Mouse (Mus musculus) midbrain, embryonic 11.5 days (tissue): ENCODE measurements around the gene Krt18. TPM values are rescaled to one million over a fixed set of nuclear protein-coding genes. Genes with fewer than 3 reads are reported as not detected.

Source experiments
- ATAC-seq: fragments of 200-750 bp; cut with Nextera tagmentation; 2 replicates; pipeline ENCODE4 v1.8.0; 2017; ENCODE audit warnings: moderate TSS enrichment, moderate library complexity; ENCODE audit not compliant: low FRiP score
- DNase-seq: peaks from one replicate; pipeline ENCODE4 v3.0.0; 2015; ENCODE audit warnings: low spot score; ENCODE audit errors: missing footprints
- H3K27ac ChIP-seq: fragments of 300-500 bp; sonication (generic); 2 replicates; pipeline ENCODE4 v1.5.1; 2014; ENCODE audit warnings: low read depth, low read length
- H3K27me3 ChIP-seq: fragments of 300-500 bp; sonication (generic); 2 replicates; pipeline ENCODE4 v1.6.1; 2014; ENCODE audit warnings: mild to moderate bottlenecking, low read length, moderate library complexity, mixed read lengths; ENCODE audit not compliant: control insufficient read depth, insufficient read depth
- H3K36me3 ChIP-seq: fragments of 300-500 bp; sonication (generic); 2 replicates; pipeline ENCODE4 v1.6.1; 2014; ENCODE audit warnings: mild to moderate bottlenecking, low read length, moderate library complexity, mixed read lengths; ENCODE audit not compliant: control insufficient read depth, insufficient read depth
- H3K4me1 ChIP-seq: fragments of 300-500 bp; sonication (generic); 2 replicates; pipeline ENCODE4 v1.6.1; 2014; ENCODE audit warnings: low read length; ENCODE audit not compliant: control insufficient read depth, insufficient read depth
- H3K4me2 ChIP-seq: fragments of 300-500 bp; sonication (generic); 2 replicates; pipeline ENCODE4 v1.6.1; 2014; ENCODE audit warnings: mild to moderate bottlenecking, moderate library complexity
- H3K4me3 ChIP-seq: fragments of 300-500 bp; sonication (generic); 2 replicates; pipeline ENCODE4 v1.5.1; 2014; ENCODE audit warnings: low read depth, low read length
- H3K9ac ChIP-seq: fragments of 300-500 bp; sonication (generic); 2 replicates; pipeline ENCODE4 v1.6.1; 2014; ENCODE audit warnings: low read length
- H3K9me3 ChIP-seq: fragments of 300-500 bp; sonication (generic); 2 replicates; pipeline ENCODE4 v1.6.1; 2016; ENCODE audit warnings: low read length; ENCODE audit not compliant: control insufficient read depth
- WGBS: fragments of 180-500 bp; shearing (Covaris S2); extraction: QIAGEN DNeasy Blood & Tissue Kit; methylation state at CpG from one replicate; pipeline ENCODE4 v1.1.7; 2014; 5-methylcytosine and 5-hydroxymethylcytosine counted together
- polyA plus RNA-seq: library from polyadenylated mRNA; unstranded; fragments of >200 nt; fragmentation: Nextera tagmentation; extraction: Ambion mirVana; gene quantifications from 2 replicates; pipeline ENCODE4 v1.2.1, GENCODE M21; 2014

The Krt18 gene
- polyA plus RNA-seq, 1 experiment from 2014 or later, result 5.6 TPM

GRCm38 (mm10) chr15:102045691-102046090 is 17.7 kb downstream of the Krt18 start:
- Histone ChIP-seq H3K27ac (no peak overlapping the region), H3K4me1 (no peaks in the 10 kb centered on the region), H3K4me2 (no peak overlapping the region), H3K27me3 (no peaks in the 10 kb centered on the region), H3K9me3 (no peaks in the 10 kb centered on the region), H3K36me3 (no peaks in the 10 kb centered on the region), H3K9ac (no peak overlapping the region), H3K4me3 (no peak overlapping the region)
- WGBS, result 87% methylated on average over 10 of the region's 10 CpGs
- ATAC-seq (no peak), DNase-seq (no peak)

GRCm38 (mm10) chr15:102048006-102048405 is 20.0 kb downstream of the Krt18 start:
- Histone ChIP-seq H3K36me3 (no peaks in the 10 kb centered on the region), H3K27ac (no peak overlapping the region), H3K9me3 (no peaks in the 10 kb centered on the region), H3K4me2 (no peak overlapping the region), H3K9ac (no peak overlapping the region), H3K4me1 (peaks cover 5% of the 10 kb centered on the region; the same call in 1 of the 2 replicates), H3K4me3 (no peak overlapping the region), H3K27me3 (no peaks in the 10 kb centered on the region)
- 87% methylated on average over 6 of the region's 6 CpGs for WGBS
- ATAC-seq, result no peak
- DNase-seq, result no peak

- no peaks in the 10 kb centered on the region for H3K36me3 ChIP-seq
- no peak overlapping the region for H3K4me3 ChIP-seq
- peaks cover 5% of the 10 kb centered on the region; the same call in 1 of the 2 replicates for H3K4me1 ChIP-seq
- no peak overlapping the region for H3K9ac ChIP-seq
- H3K27ac ChIP-seq, result no peak overlapping the region
- no peaks in the 10 kb centered on the region for H3K9me3 ChIP-seq
- ATAC-seq (no peak), DNase-seq (no peak)
- H3K27me3 ChIP-seq, result no peaks in the 10 kb centered on the region
- H3K4me2 ChIP-seq, result no peak overlapping the region
Observed at GRCm38 (mm10) chr15:102049871-102050270, 21.9 kb downstream of the Krt18 start.

- WGBS, result under 1% methylated on average over 25 of the region's 33 CpGs
- no peak overlapping the region for H3K27ac ChIP-seq
Observed at GRCm38 (mm10) chr15:102051920-102052683, 24.1 kb downstream of the Krt18 start.

GRCm38 (mm10) chr15:102056495-102057174 is 28.7 kb downstream of the Krt18 start:
- 86% methylated on average over 15 of the region's 15 CpGs for WGBS
- H3K9me3 ChIP-seq, result no peaks in the 10 kb centered on the region
- no peaks in the 10 kb centered on the region for H3K36me3 ChIP-seq
- no peaks in the 10 kb centered on the region for H3K27me3 ChIP-seq
- H3K4me1 ChIP-seq, result peaks cover 3% of the 10 kb centered on the region; the same call in 1 of the 2 replicates
- no peak overlapping the region for H3K4me2 ChIP-seq
- H3K9ac ChIP-seq, result no peak overlapping the region
- ATAC-seq (no peak), DNase-seq (no peak)
- H3K27ac ChIP-seq, result no peak overlapping the region
- no peak overlapping the region for H3K4me3 ChIP-seq

More at GRCm38 (mm10) chr15:102051920-102052683, 24.1 kb downstream of the Krt18 start:
- Histone ChIP-seq H3K4me3 (peak overlapping the region; percentile 40), H3K27me3 (no peaks in the 10 kb centered on the region), H3K4me1 (peaks cover 5% of the 10 kb centered on the region; the same call in 1 of the 2 replicates), H3K9ac (peak overlapping the region; percentile 73), H3K36me3 (no peaks in the 10 kb centered on the region), H3K4me2 (peak overlapping the region; percentile 86), H3K9me3 (no peaks in the 10 kb centered on the region)
- DNase-seq (peak; percentile 96), ATAC-seq (peak; percentile 86)

GRCm38 (mm10) chr15:102065661-102066325 is 37.8 kb downstream of the Krt18 start:
- no peaks in the 10 kb centered on the region for H3K36me3 ChIP-seq
- H3K4me3 ChIP-seq, result no peak overlapping the region
- H3K27ac ChIP-seq, result no peak overlapping the region
- no peak overlapping the region for H3K4me2 ChIP-seq
- H3K4me1 ChIP-seq, result no peaks in the 10 kb centered on the region
- ATAC-seq (peak; percentile 81), DNase-seq (peak; percentile 99)
- no peaks in the 10 kb centered on the region; the same call in 1 of the 2 replicates for H3K27me3 ChIP-seq
- H3K9ac ChIP-seq, result no peak overlapping the region
- 4% methylated on average over 20 of the region's 20 CpGs for WGBS
- no peaks in the 10 kb centered on the region for H3K9me3 ChIP-seq

- Histone ChIP-seq H3K4me1 (peaks cover 12% of the 10 kb centered on the region), H3K36me3 (no peaks in the 10 kb centered on the region), H3K9me3 (no peaks in the 10 kb centered on the region), H3K9ac (no peak overlapping the region), H3K4me2 (no peak overlapping the region), H3K27me3 (no peaks in the 10 kb centered on the region; the same call in 1 of the 2 replicates), H3K4me3 (no peak overlapping the region), H3K27ac (no peak overlapping the region)
- DNase-seq (no peak), ATAC-seq (no peak)
- WGBS, result 76% methylated on average over 13 of the region's 13 CpGs
Observed at GRCm38 (mm10) chr15:102070476-102071467, 42.8 kb downstream of the Krt18 start.

- ATAC-seq (peak; percentile 48), DNase-seq (no peak)
- Histone ChIP-seq H3K27ac (no peak overlapping the region), H3K27me3 (no peaks in the 10 kb centered on the region), H3K9me3 (no peaks in the 10 kb centered on the region), H3K36me3 (no peaks in the 10 kb centered on the region), H3K4me3 (peak overlapping the region; percentile 98), H3K4me2 (peak overlapping the region; percentile 41), H3K9ac (peak overlapping the region; percentile 39; the same call in 1 of the 2 replicates), H3K4me1 (peaks cover 12% of the 10 kb centered on the region)
- 14% methylated on average over 6 of the region's 6 CpGs for WGBS
Observed at GRCm38 (mm10) chr15:102072963-102073558, 45.1 kb downstream of the Krt18 start.
